Mouse (Mus musculus) kidney, adult 2 months (tissue): ENCODE measurements around the gene 4933427D14Rik. TPM values are rescaled to one million over a fixed set of nuclear protein-coding genes. Genes with fewer than 3 reads are reported as not detected.

ENCODE experiments used
- DNase-seq: peaks from one replicate; pipeline ENCODE4 v3.0.0; 2021
- H3K27ac ChIP-seq: fragments of 200-500 bp; 2 replicates; pipeline ENCODE4 v1.5.1; 2012; ENCODE audit warnings: low read depth, low read length, control low read depth, inconsistent platforms; ENCODE audit not compliant: insufficient read depth
- H3K27me3 ChIP-seq: fragments of 200-500 bp; replicated peaks from 2 replicates; pipeline ENCODE4 v1.6.1; 2012; ENCODE audit warnings: mild to moderate bottlenecking, moderate library complexity, low read length, inconsistent platforms; ENCODE audit not compliant: control insufficient read depth, insufficient read depth
- H3K36me3 ChIP-seq: fragments of 200-500 bp; 2 replicates; pipeline ENCODE4 v1.6.1; 2012; ENCODE audit warnings: mild to moderate bottlenecking, moderate library complexity, low read length, inconsistent platforms; ENCODE audit not compliant: control insufficient read depth, insufficient read depth
- H3K4me1 ChIP-seq: fragments of 200-500 bp; 2 replicates; pipeline ENCODE4 v1.6.1; 2011; ENCODE audit warnings: low read length; ENCODE audit not compliant: control insufficient read depth, insufficient read depth
- H3K4me3 ChIP-seq: fragments of 200-500 bp; 2 replicates; pipeline ENCODE4 v1.5.1; 2011; ENCODE audit warnings: mild to moderate bottlenecking, low read depth, low read length, control low read depth; ENCODE audit not compliant: insufficient read depth
- CTCF ChIP-seq: fragments of 200-500 bp; conservative IDR thresholded peaks from 2 replicates; pipeline ENCODE4 v1.5.1; 2011; ENCODE audit warnings: low read depth, mild to moderate bottlenecking, control low read depth, low read length, moderate library complexity, mixed read lengths; ENCODE audit not compliant: insufficient read depth, insufficient read length
- POLR2A ChIP-seq: fragments of 200-500 bp; IDR thresholded peaks from one replicate; pipeline ENCODE4 v1.6.1; 2011; ENCODE audit warnings: low read depth, low read length, control low read depth
- WGBS: fragments of 180-500 bp; shearing (Covaris S2); methylation state at CpG from one replicate; pipeline ENCODE4 v1.1.7; 2018; 5-methylcytosine and 5-hydroxymethylcytosine counted together
- polyA plus RNA-seq: library from polyadenylated mRNA; depleted of rRNA; stranded (reverse); fragments of >200 nt; gene quantifications from 2 replicates; pipeline ENCODE4 v1.2.3, GENCODE M21; 2012

4933427D14Rik gene
- polyA plus RNA-seq, 1 experiment: 4.8 TPM

DNA sequence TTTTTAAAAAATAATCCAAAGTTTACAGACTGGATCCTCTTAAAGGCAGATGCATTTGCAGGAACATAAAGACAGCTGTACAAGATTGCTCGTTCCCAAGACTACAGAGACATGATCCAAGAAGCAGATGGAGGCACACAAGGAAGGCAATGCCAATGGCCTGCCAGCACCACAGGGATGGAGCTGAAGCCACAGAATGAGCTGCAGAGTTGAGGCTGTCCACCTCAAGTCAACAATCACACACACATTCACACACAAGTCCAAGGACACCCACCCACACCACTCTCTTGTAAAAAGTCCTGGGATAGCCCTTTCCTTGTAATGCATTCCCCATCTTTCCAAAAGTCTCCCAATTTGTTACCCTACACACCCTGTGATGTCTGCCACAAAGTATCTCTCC, 3.8 kb downstream of the 4933427D14Rik start:
- Histone ChIP-seq H3K27ac (no peak overlapping the region), H3K4me1 (0 out of 2 replicates have a peak, but pooled peaks cover 5% of the 10 kb centered on the region), H3K27me3 (no peaks in the 10 kb centered on the region), H3K36me3 (no peaks in the 10 kb centered on the region), H3K4me3 (no peak overlapping the region)
- WGBS: 78% methylated on average over 1 of the region's 1 CpGs
- no peak for DNase-seq
- TF ChIP-seq POLR2A (no peak), CTCF (no peak)

GRCm38 (mm10) chr11:72196506-72196905, 10.8 kb downstream of the 4933427D14Rik start:
- Histone ChIP-seq H3K27ac (peak overlapping the region; percentile 39; the same call in 1 of the 2 replicates), H3K4me3 (no peak overlapping the region), H3K4me1 (0 out of 2 replicates have a peak, but pooled peaks cover 4% of the 10 kb centered on the region), H3K27me3 (no peaks in the 10 kb centered on the region), H3K36me3 (peaks cover 1% of the 10 kb centered on the region; the same call in 1 of the 2 replicates)
- DNase-seq: no peak
- TF ChIP-seq POLR2A (no peak), CTCF (no peak)
- WGBS: 75% methylated on average over 8 of the region's 8 CpGs

- Histone ChIP-seq H3K4me1 (0 out of 2 replicates have a peak, but pooled peaks cover 4% of the 10 kb centered on the region), H3K36me3 (peaks cover 1% of the 10 kb centered on the region; the same call in 1 of the 2 replicates), H3K4me3 (no peak overlapping the region), H3K27me3 (no peaks in the 10 kb centered on the region), H3K27ac (no peak overlapping the region)
- TF ChIP-seq POLR2A (no peak), CTCF (no peak)
- WGBS: 89% methylated on average over 2 of the region's 2 CpGs
- DNase-seq: no peak
Observed at GRCm38 (mm10) chr11:72194259-72194658, 13.0 kb downstream of the 4933427D14Rik start.

- H3K36me3 ChIP-seq: peaks cover 1% of the 10 kb centered on the region
- H3K4me1 ChIP-seq: no peaks in the 10 kb centered on the region
- H3K27me3 ChIP-seq: no peaks in the 10 kb centered on the region
- no peak overlapping the region for H3K4me3 ChIP-seq
- 93% methylated on average over 1 of the region's 1 CpGs for whole genome bisulfite sequencing
- H3K27ac ChIP-seq: no peak overlapping the region
- TF ChIP-seq CTCF (no peak), POLR2A (no peak)
- DNase-seq: no peak
Observed at GRCm38 (mm10) chr11:72190857-72191256, 16.4 kb downstream of the 4933427D14Rik start.

DNA sequence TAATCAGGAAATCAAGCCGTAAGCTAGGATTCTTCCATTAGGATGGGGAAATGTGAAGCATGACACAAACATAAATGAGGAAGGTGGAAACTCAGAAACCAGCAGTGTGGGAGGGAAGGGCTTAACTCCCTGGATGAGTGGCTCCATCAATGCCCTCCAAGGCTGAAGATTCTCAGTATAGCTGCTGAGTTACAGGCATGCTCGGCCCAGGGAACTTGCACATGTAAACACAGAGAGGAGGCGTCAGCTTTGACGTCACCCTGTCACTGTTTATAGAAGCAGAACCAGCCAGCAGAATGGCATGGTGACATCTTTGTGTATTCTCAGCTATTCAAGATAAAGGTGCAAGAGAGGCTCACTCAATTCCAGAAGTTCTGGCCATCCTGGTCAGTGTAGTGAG, 23.0 kb downstream of the 4933427D14Rik start:
- H3K4me1 ChIP-seq: no peaks in the 10 kb centered on the region
- no peak overlapping the region for H3K27ac ChIP-seq
- DNase-seq: no peak
- no peaks in the 10 kb centered on the region; the same call in 1 of the 2 replicates for H3K36me3 ChIP-seq
- TF ChIP-seq CTCF (no peak), POLR2A (no peak)
- H3K27me3 ChIP-seq: no peaks in the 10 kb centered on the region
- no peak overlapping the region for H3K4me3 ChIP-seq
- WGBS: 82% methylated on average over 4 of the region's 4 CpGs

DNA sequence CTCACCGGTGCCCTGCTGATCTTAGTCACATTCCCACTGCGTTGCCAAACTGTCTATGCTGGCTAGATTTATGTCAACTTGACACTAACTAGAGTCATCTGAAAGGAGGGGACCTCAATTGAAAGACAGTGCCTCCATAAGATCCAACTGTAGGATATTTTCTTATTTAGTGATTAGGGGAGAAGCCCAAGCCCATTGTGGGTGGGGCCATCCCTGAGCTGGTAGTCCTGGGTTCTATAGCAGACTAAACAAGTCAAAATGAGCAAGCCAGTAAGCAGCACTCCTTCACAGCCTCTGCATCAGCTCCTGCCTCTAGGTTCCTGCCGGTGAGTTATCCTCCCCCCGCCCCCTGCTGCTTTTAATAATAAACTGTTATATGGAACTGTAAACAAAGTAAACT, 26.1 kb downstream of the 4933427D14Rik start:
- no peak for DNase-seq
- Histone ChIP-seq H3K4me3 (no peak overlapping the region), H3K27ac (no peak overlapping the region), H3K4me1 (no peaks in the 10 kb centered on the region), H3K36me3 (peaks cover 2% of the 10 kb centered on the region; the same call in 1 of the 2 replicates), H3K27me3 (no peaks in the 10 kb centered on the region)
- TF ChIP-seq CTCF (no peak), POLR2A (no peak)
- WGBS: 92% methylated on average over 4 of the region's 4 CpGs

DNA sequence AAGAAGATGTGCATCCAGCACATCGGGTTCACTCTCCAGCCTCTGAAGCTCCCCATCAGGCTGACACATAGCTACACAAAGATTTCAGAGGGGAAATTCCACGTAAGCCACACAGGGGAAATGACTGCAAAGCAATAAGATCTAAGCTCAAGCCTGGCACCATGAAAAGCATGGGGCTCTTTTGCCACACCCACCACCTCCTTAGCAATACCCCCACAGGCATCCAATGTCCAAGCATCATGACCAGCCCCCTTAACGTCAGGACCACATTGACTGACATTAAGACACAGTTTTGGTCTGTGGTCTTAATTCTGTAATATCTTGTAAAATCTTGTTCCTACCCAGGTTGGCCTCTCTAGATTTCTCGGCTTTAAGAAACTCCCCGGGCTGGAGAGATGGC, 26.7 kb downstream of the 4933427D14Rik start:
- Histone ChIP-seq H3K4me1 (no peaks in the 10 kb centered on the region), H3K27me3 (no peaks in the 10 kb centered on the region), H3K36me3 (peaks cover 3% of the 10 kb centered on the region; the same call in 1 of the 2 replicates), H3K27ac (no peak overlapping the region), H3K4me3 (no peak overlapping the region)
- 94% methylated on average over 5 of the region's 5 CpGs for WGBS
- TF ChIP-seq POLR2A (no peak), CTCF (no peak)
- DNase-seq: no peak

GRCm38 (mm10) chr11:72176553-72176952, 30.7 kb downstream of the 4933427D14Rik start:
- no peak for DNase-seq
- peaks cover 9% of the 10 kb centered on the region for H3K36me3 ChIP-seq
- 79% methylated on average over 3 of the region's 3 CpGs for WGBS

More at GRCm38 (mm10) chr11:72176553-72176952, 30.7 kb downstream of the 4933427D14Rik start:
- Histone ChIP-seq H3K4me3 (no peak overlapping the region), H3K27ac (no peak overlapping the region), H3K4me1 (no peaks in the 10 kb centered on the region), H3K27me3 (no peaks in the 10 kb centered on the region)
- TF ChIP-seq CTCF (no peak), POLR2A (no peak)
